Mouse (Mus musculus) spleen, postnatal 36 days (tissue): ENCODE results near the gene Selenoi.
"Not testable (repeated sequence)": the region's sequence is repeated elsewhere in the genome, so short reads cannot be mapped to it uniquely, and the experiment has no call there.

Experiments
- DNase-seq, 2 experiments: peaks; one replicate each; pipeline ENCODE4 v3.0.0; 2022; ENCODE audit warnings: low spot score in 2 of 2, mixed read lengths in 1 of 2

Gene Selenoi

GRCm38 (mm10) chr5:30232271-30232971 lies at the start of gene Selenoi:
Gene Selenoi (plus strand): TSS chr5:30232581.
- DNase-seq: peak; percentile 100

- DNase-seq: no peak
Observed at GRCm38 (mm10) chr5:30187687-30188485, 44.5 kb upstream of the Selenoi start.

GRCm38 (mm10) chr5:30192452-30192851 lies 39.9 kb upstream of the Selenoi start:
- no peak for DNase-seq

GRCm38 (mm10) chr5:30195340-30195739 lies 37.0 kb upstream of the Selenoi start:
- no peak for DNase-seq

- DNase-seq: no peak
Observed at GRCm38 (mm10) chr5:30198257-30198656, 34.1 kb upstream of the Selenoi start.

- no peak for DNase-seq
Observed at GRCm38 (mm10) chr5:30201521-30201920, 30.9 kb upstream of the Selenoi start.

- DNase-seq: no peak
Observed at GRCm38 (mm10) chr5:30202221-30202620, 30.2 kb upstream of the Selenoi start.

- no peak for DNase-seq
Observed at GRCm38 (mm10) chr5:30203216-30203885, 29.0 kb upstream of the Selenoi start.

- no peak for DNase-seq
Observed at GRCm38 (mm10) chr5:30204441-30204840, 27.9 kb upstream of the Selenoi start.

- no peak for DNase-seq
Observed at GRCm38 (mm10) chr5:30205034-30205433, 27.3 kb upstream of the Selenoi start.

GRCm38 (mm10) chr5:30205493-30205892 lies 26.9 kb upstream of the Selenoi start, which contains the start of gene Adgrf3:
Gene Adgrf3 (minus strand): TSS chr5:30205722.
- DNase-seq: no peak

- DNase-seq: no peak
Observed at GRCm38 (mm10) chr5:30207276-30207675, 25.1 kb upstream of the Selenoi start.

GRCm38 (mm10) chr5:30210758-30211157 lies 21.6 kb upstream of the Selenoi start:
- not testable (repeated sequence) for DNase-seq

GRCm38 (mm10) chr5:30214889-30215288 lies 17.5 kb upstream of the Selenoi start:
- DNase-seq: no peak

GRCm38 (mm10) chr5:30215970-30216369 lies 16.4 kb upstream of the Selenoi start:
- DNase-seq: no peak

- no peak for DNase-seq
Observed at GRCm38 (mm10) chr5:30219715-30220114, 12.7 kb upstream of the Selenoi start.

GRCm38 (mm10) chr5:30220666-30221065 lies 11.7 kb upstream of the Selenoi start:
- DNase-seq: no peak

- no peak for DNase-seq
Observed at GRCm38 (mm10) chr5:30222681-30223080, 9.7 kb upstream of the Selenoi start.

GRCm38 (mm10) chr5:30230901-30231300 lies 1.5 kb upstream of the Selenoi start:
- peak; percentile 14 to 21 for DNase-seq

GRCm38 (mm10) chr5:30231891-30232270 lies 500 bp upstream of the Selenoi start:
- DNase-seq: no peak

GRCm38 (mm10) chr5:30233042-30233441 lies 661 bp downstream of the Selenoi start:
- DNase-seq: no peak

- no peak for DNase-seq
Observed at GRCm38 (mm10) chr5:30233979-30234378, 1.6 kb downstream of the Selenoi start.
